Mouse (Mus musculus) left cerebral cortex, adult 9 months (tissue): ENCODE results near the gene Hlx.

Experiments used
- DNase-seq, 2 experiments: peaks; one replicate each; pipeline ENCODE4 v3.0.0; 2022; ENCODE audit warnings: low spot score in 2 of 2

The Hlx gene

DNA sequence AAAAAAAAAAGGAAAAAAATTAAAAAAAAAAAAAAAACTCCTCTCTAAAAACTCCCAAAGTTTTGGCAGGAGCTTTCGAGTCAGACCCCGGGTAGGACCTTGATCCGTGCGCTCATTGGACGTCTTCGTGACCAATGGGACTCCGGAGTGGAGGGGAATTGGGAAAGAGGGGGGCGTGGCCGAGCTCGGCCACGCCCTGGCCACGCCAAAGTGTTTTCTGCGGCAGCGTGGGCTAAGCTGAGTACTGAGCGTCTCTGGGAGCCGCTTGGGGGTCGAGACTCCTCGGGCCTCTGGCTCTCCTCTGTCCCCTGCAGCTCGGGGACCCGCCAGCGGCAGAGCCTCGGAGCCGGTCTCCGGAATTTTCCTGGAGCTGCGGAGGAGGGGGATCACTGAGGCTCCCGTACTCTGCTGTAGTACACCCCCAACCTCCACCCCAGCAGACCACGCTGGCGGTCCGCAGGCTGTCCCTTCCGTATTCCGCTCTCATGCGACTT, at the start of gene Hlx:
Hlx (minus strand) TSS at position 64 of the 494 bp plus-strand sequence.
- no peak for DNase-seq

DNA sequence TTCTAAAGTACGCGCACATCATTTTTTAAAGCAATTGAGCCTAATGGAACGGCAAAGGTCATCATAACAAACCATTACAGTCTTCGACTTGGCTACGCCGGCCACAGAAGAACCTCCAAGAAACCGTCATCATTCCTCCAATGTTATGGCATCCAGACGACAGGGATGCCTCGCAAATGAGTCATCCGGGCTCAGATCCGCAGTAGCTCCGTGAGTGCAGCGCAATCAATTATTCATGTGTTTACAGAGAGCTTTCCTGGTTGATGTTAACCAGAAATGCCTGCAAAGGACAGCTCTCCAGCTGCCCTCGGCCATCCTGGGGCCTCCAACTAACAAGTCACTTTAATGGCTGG, 49.7 kb upstream of the Hlx start:
- DNase-seq = no peak

DNA sequence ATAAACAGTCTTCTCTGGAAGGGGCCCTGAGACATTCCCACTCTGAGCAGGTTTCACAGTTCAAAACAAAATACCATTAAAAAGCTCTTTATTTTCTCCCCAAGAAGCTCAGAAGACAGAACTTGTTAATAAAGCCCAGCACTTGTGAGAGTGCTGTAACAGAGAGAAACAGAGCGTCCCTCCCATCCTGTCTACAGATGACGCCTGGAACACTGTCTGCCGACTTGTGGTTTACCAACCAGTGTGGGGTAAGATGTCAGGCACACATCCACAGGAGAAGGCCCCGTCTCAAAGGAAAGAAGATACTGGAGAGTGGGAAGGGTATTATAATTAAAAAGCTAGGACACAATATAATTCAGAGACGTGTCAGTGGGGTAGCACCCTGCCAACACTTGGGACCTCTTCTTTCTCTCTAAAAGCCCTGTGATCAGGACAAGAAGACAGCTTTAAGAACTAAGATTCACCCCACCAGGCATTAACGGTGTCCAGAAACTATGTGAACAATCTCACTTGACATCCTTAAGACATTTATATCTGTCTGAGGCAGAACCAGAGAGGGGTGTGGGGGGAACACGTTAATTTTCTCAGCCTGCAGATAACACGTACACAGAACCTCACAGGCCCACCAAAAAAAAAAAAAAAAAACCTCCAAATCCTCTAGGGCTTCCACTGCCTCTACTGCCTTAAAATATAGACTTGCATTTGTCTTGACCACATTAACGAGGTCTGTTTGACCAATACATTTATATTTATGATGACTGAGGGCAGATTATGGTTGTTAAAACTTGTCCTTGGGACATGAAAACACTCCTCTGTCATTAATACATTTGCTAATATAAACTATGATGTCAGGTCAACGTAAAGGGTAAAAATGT, 49.1 kb upstream of the Hlx start:
- DNase-seq = no peak

DNA sequence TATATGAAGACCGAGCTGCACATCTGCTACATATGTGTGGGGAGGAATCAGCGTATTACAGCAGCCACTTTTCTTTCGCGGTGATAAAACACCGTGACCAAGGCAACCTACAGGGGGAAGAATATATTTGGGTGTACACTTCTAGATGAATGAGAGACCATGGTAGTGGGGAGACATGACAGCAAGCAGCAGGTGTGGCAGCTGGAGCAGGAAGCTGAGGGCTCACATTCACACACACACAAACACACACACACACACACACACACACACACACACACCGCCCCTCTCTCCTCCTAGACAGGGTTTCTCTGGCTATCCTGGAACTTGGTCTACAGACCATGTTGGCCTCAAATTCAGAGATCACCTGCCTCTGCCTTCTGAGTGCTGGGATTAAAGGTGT, 45.7 kb upstream of the Hlx start:
- no peak for DNase-seq

DNA sequence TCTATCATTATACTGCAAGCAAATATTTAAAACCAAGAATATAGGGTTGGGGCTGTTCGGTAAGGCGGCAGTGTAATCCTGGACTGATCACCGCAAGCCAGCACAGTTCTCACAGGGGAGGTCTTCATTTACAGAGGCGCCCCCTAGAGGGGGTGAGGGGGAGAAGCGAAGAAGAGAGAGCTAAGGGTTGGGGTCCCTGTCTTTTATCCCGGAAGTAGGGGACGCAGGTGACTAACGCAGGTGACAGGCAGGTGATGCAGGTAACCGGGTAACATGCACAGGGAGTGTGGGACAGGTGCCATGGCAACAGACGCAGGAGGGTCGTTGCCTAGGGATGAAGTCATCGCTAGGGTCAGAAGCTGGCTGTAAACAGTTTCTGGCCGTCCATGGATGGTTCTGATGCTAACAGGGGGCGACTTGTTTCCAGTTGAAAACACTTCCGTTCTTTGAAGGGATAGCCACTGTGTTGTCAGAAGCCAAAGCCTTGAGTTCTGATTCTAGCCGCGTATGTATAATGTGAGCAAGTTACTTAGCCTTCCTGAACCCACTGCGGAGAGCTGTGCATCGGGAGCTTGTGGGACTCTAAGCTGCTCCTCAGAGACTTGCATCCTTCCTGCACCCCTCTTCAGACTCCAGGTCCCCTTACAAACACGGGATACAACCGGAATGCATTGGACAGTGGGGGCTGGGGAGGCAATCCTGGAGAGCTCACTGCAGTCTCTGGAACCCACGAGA, 44.8 kb upstream of the Hlx start:
- no peak for DNase-seq

DNA sequence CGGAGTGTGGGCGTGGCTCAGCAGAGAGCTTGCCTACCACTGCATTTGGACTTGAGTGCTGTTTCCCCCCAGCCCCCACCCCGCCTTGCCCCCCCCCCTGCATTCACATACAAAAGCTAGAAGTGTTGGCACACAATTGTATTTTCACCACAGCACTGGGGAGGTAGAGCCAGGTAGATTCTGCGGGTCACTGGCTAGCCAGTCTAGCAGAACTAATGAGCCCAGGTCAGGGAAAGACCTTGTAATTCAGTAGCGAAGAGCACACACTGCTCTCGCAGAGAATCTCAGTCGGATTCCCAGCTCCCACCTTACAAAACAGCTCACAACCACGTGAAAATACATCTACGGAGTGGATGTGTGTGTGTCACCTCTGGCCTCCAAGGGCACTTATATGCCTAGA, 42.9 kb upstream of the Hlx start:
- no peak for DNase-seq

DNA sequence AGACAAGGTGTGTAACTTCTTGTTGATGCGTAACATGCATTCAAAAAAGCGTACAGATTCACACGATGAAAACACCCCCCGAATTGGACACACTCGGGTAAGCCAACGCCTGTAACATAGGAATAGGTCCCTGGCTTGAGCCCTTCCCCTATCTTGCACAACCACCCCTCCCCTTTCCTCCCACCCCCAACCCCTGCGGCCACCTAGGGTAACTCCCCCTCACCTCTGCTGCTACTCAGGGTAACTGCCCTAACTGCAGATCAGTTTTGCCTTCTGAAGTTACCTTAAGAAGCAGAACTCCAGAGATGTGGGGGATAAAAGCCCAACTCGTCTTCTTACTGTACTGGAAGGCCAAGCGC, 39.5 kb upstream of the Hlx start:
- no peak for DNase-seq

DNA sequence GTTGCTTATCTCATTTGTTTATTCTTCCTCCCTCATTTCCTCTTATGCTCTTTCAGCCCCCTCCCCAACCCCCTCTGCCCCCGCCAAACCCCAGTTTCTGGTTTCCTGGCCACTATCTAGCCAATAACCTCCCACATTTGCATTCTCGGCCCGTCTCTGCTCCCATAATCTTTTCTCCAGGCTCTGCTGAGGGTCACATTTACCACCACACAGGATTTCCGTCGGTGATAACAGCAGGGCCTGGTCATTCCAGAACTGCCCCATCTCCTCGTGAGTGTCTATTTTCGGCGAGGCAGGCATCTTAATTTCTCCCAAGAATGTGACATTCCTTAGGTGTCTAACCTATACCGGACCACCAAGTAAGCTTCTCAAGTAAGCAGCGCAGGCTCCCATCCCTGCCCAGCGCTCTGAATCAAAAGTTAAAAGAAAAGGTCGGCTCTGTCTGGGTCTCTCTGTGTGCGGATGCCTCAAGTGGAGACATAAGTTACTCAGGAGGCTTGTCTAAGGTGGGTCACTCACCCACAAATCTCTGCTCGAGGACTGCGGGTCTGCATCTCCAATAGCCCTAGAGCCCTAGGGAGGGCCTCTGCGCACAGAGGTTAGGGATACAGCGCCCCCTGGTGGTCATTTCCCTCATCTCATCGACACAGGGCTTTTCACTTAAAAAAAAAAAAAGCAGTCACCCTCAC, 38.9 kb upstream of the Hlx start:
- peak in 1 of 2 experiments; percentile 61 for DNase-seq

DNA sequence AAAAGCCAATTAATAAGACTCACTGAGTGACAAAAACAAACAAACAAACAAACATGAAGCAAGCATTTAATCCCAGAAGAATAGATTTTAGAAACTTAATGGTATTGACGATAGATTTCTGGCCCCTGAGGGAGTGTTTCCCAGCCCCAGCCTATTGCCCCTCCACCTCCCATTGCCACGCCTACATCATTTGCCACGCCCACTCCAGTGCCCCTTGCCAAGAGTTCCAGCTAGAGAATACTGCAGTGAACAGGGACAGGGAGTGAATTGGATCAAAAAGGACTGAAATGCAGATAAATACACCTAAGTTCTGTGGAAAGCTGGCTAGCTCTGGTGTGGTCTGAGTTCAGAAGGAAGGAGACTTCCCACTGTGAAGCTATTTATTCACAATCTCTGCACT, 31.4 kb upstream of the Hlx start:
- DNase-seq = no peak

DNA sequence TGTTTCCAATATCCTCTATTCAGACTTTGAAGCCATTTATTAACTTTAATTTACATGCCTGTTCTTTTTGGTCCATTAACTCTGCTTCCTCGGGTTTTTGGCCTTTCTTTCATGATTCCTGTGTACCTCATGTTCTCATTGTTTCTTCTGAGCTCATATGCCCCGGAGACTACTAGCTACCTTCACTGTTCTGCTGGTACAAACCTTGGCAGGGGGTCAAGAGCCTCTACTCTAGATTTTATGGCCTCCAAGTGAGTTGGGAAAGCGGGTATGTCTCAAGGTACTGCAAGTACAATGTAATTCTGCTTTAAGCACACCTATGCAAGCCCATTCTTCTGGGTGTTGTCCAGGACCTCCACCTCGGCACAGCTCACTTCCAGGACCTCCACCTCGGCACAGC, 30.5 kb upstream of the Hlx start:
- DNase-seq = no peak

DNA sequence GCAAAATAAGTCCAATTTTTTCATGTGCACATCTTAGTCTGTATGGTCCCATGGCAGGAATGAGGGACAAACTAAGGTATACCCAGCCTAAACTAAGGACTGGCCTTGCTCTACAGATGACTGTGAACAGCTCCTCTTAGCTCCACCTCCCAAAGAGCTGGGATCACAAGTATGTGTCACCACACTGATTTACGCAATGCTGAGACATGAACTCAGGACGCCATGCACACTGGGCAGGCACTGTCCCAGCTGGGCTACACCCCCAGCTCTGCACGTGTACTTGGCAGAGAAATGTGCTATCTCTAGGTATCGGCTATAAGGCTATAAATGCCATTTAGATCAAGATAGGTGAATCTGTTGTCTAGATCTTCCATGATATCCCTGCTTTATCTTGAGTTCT, 29.6 kb upstream of the Hlx start:
- no peak for DNase-seq

DNA sequence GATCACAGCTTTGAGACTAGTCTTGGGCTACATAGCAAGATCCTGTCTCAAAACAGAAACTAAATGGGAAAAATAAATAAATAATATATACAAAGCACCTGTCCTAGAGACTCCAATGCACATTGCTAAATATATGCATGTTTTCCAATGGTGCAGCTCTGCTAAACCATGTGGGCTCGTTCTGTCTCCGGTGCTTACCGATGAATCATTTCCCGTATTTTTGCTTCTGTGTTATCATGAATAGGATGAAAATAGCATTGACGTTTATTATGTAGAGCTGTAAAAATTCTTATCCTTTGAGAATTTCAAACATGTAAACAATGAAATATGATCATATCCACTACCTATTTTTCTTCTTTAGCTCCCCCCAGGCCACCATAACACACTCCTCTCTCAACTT, 20.3 kb upstream of the Hlx start:
- DNase-seq = no peak

DNA sequence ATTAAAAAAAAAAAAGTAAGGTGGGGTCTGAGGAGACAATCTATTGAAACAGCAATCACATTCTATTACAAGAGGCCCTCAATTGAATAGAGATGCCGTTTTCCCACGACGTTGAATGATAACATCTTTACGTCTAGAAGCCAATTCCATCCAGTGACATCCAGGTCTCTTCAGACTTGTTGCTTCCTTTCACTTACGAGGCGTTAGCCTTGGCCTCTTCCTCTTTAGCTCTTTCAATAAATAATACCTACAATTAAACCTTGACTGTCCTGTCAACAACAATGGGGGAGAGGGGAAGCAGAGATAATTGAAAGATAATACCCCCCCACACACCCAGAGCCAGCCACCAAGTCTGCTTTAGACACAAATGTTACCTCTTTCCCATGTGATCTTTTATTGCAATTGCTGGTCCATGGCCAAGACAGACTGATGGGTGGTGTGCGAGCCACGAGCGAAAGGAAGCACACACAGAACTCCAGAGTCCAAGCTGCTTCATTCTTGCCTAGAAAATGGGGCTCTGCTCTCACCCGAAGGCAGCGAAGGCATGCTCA, 17.8 kb upstream of the Hlx start:
- DNase-seq = no peak

DNA sequence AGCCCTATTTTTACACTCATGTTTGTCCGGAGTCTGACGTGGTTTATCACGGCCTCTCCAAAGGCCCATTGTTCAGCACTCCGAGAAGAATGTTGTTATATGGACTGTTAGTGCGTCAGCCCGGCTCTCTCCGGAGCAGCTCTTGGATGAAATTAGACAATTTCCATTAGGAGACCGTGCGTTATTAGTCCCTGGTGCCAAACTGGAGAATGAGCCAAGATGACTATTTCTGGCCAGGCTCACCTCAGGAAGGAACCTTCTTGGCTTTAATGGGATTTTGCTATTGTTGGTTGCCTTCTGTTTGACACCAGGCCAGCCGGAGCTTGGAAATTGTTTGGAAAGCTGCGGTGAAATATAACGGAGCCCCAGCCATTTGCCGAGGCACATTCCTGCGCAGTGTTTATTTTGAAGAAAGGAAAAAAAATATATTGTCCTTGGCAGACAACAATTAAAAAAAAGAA, 16.3 kb upstream of the Hlx start:
- no peak for DNase-seq

DNA sequence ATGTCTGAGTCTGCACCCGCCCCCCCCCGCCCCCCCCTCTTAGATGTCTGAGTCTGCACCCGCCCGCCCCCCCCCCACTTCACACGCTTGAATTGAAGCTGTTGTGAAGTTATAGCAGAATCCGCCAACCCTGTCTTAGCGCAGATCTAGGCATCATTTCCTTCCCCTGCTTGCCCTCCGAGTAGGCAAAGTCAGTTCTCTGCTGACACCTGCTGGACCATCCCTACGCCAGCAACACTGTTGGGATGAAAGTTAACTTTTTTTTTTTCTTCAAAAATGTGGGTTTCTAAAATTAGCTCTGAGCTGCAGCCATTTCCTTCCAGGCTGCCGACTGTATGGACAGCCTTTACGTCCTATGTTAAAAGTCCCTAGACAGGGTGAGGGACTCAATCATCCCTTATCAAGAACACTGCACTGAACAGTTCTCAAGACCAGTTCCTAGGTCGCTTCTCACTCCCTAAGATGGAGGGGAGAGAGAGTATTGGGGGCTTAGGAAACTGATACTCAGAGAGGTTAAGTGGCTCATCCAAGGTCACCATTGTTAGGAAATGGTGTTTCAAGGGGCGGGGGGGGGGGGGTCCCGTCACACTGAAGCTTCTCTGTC, 5.6 kb upstream of the Hlx start:
- DNase-seq = peak in 1 of 2 experiments; percentile 53

DNA sequence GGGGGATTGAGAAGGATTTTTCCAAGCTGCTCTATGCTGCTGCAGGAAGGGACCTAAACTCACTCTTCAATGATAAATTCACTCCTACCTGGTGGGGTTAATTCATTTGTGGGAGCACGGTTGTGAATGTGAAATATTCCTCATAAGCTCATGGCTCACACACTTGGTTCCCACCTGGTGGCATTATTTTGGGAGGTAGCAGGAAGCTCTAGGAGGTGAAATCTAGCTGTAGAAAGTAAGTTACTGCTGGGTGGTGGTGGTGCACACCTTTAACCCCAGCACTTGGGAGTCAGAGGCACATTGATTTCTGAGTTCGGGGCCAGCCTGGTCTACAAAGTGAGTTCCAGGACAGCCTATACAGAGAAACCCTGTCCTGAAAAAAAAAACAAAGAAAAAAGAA, 4.8 kb upstream of the Hlx start:
- no peak for DNase-seq

DNA sequence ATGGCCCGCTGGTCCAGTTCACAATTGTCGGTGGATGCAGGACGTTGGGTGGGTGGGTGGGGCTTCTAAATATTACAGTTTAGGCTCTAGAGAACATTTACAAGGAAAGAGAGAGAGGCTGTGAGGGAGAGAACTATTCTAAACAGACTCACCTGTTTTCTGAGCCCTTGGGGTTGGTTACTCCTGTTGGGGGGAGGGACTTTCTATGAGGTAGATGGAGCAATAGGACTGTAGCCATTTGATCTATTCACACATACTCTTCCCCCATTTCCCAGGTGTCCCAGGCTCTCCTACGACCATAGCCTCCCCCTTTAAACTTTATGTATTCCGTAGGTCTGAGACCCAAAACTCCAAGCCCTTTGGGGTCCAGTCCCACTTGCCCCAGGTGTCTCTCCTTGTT, 3.8 kb upstream of the Hlx start:
- no peak for DNase-seq

DNA sequence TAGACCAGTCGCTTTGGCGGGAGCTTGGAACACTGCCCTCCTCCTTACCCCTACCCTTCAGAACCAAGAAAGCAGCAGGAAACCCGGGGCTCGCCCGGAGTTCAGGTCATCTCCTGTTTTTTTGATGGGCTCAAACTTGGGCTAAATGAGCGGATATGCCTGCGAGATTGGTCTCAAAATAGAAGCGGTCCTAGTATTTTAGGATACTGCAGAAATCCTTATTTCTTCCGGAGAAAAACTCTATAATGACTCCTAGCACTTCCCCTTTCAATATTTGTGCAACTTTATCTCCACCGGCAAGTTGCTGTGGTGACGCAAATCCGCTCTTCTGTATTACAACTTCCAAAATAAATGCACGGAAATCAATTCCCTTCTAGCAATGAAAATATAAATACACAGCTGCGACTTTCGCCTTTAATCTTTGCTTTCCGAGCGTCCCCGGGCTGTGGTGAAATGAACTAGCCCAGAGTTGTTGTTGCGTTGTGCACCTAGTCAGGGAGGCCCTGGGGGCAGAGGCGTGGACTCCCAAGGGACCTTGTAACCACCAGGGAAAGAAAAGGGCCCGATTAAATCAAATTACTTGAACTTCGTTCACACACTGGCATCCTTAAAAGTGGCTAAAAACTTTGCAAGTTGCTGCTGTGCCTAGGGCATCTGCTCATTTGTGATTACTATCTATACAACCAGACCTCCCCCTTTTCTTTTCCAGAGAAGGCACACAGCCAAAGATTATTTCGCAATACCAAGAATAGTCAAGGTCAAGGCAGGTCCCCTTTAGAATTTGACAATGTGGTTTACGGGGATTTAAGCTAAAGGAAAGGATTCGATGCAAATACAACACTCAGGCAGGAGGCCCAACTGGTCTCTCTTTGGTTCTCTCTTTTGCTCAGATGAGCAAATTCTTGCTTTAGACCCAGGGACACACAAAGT, 2.8 kb upstream of the Hlx start:
- DNase-seq = no peak

DNA sequence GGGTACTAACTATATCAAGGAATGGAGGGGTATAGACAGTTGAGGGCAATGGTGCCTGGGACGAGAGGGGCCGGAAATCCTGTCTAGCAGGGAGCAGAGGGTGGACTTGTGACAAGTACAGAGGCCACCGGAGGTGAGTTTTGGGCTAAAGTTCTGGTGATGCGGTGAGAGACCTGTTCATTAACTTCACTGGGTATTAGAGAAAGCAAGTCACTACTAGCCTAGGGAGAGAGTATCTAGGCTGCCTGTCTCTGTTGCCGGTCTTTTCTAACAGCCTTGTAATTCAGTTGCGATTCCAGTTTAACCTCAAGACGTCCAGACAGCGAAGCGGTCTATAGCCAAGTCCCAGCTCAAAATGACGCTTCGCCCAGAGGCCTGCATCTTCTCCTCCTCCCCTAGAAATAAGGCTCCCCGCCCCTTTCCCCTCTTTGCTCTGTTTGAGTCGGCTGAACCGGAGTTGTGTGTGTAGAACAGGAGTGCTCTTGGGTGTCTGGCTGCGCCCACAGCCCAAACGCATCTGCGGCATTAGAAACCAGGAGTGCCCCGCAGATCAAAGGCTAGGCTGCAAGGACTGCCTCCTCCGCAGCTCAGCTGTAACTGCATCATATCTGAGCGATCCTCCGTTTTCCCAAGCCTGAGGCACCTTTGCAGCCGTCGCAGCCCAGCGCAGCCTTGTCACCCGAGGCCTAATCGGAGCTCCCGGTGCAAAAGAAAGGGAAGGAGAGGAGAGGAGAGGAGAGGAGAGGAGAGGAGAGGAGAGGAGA, 1.8 kb upstream of the Hlx start:
- peak in 1 of 2 experiments; percentile 8 for DNase-seq
